Mouse (Mus musculus): ENCODE measurements around the gene Cct5. TPM values are rescaled to one million over a fixed set of nuclear protein-coding genes. Genes with fewer than 3 reads are reported as not detected.

Gene Cct5
- polyA plus RNA-seq, 1 experiment from 2014 or later, result 743 TPM

DNA sequence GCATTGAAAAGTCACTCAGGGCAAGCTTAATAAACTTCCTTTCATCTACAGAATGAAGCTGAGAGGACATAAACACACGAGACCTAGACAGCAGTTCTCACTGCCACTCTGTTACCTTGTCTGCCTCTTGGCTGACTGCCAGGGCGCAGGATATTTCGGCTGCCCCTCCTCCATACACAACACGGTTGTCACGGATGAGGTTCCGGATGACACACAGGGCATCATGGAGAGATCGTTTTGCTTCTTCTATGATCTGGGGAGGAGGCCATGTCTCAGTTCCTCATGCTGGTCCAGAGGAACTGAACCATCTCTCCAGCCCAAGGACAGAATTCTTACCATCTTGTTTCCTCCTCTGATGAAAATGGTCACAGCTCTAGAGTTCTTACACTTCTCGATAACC, 9.1 kb downstream of the Cct5 start:
- 95% methylated on average over 8 of the region's 8 CpGs for WGBS
- H3K4me2 ChIP-seq (ENCODE audit: low read depth, severe bottlenecking), result no peak overlapping the region
- H3K27me3 ChIP-seq (ENCODE audit: control insufficient read depth, insufficient read depth, low read length), result no peaks in the 10 kb centered on the region
- no peak for DNase-seq (ENCODE audit: low spot score)
- H3K9me3 ChIP-seq (ENCODE audit: control insufficient read depth, low read length), result no peaks in the 10 kb centered on the region
- no peaks in the 10 kb centered on the region for H3K4me1 ChIP-seq (ENCODE audit: control insufficient read depth, insufficient read depth, low read length)
- H3K27ac ChIP-seq (replicated peaks; ENCODE audit: low read depth, low read length), result no peak overlapping the region
- no peak overlapping the region for H3K9ac ChIP-seq (ENCODE audit: low read length)
- H3K4me3 ChIP-seq (ENCODE audit: low read depth, low read length), result no peak overlapping the region
- ATAC-seq (ENCODE audit: insufficient number of reproducible peaks, low FRiP score, low TSS enrichment, low read depth), result no peak
- peaks cover 40% of the 10 kb centered on the region for H3K36me3 ChIP-seq (ENCODE audit: control insufficient read depth, insufficient read depth, low read length)

DNA sequence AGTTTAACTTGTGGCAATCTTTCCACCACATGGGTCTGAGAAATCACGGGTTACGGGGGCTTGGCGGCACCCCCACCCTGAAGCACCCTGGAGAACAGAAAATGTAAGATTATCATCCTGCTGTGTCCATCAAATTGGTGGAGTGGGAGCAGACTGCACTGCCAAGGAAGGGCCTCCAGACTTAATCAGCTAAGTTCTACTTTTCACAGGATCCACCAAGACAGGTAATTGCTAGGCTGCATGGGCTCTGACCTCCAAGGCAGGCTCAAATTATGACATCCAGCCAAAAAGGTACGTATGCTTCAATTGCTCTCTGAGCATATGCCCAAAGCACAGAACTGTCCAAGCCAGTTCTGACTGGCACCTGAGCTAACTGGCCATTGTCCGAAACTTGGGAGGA, 11.4 kb downstream of the Cct5 start:
- Histone ChIP-seq H3K36me3 (ENCODE audit: control insufficient read depth, insufficient read depth, low read length) (peaks cover 35% of the 10 kb centered on the region), H3K4me2 (ENCODE audit: low read depth, severe bottlenecking) (no peak overlapping the region), H3K27ac (replicated peaks; ENCODE audit: low read depth, low read length) (no peak overlapping the region), H3K4me3 (ENCODE audit: low read depth, low read length) (no peak overlapping the region), H3K27me3 (ENCODE audit: control insufficient read depth, insufficient read depth, low read length) (no peaks in the 10 kb centered on the region), H3K4me1 (ENCODE audit: control insufficient read depth, insufficient read depth, low read length) (no peaks in the 10 kb centered on the region), H3K9ac (ENCODE audit: low read length) (no peak overlapping the region), H3K9me3 (ENCODE audit: control insufficient read depth, low read length) (no peaks in the 10 kb centered on the region)
- no peak for ATAC-seq (ENCODE audit: insufficient number of reproducible peaks, low FRiP score, low TSS enrichment, low read depth)
- WGBS, result 92% methylated on average over 5 of the region's 5 CpGs
- DNase-seq (ENCODE audit: low spot score), result no peak

DNA sequence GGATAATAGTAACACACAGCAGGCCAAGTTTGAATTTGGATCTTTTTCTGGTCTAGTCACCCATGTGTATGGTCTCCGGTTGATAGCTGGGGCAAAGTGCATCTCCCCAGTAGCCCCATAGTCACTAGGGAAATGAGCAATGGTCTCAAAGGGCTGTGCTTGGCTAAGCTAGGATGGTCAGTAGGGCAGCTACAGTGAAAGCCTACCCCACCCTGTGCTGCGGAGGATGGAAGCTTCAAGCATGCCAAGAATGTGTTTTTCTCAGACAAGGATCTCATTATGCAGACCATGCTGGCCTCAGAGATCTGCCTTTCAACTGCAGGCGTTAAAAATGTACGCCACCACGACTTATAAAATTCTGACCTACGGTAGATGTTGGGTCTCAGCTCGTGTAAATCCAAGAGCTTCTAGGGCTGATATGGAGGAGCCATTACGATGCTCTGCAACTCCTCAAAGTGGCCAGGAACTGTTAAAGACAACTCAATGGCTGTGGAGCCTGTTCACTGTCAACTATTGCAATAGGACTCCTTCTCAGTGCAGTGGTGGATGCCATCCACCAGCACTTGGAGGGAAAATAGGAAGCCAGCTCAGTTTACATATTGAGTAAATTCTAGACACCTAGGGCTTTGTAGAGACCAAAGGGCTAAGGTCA, 12.5 kb downstream of the Cct5 start:
- Histone ChIP-seq H3K4me2 (ENCODE audit: low read depth, severe bottlenecking) (no peak overlapping the region), H3K9me3 (ENCODE audit: control insufficient read depth, low read length) (no peaks in the 10 kb centered on the region), H3K36me3 (ENCODE audit: control insufficient read depth, insufficient read depth, low read length) (peaks cover 35% of the 10 kb centered on the region), H3K27me3 (ENCODE audit: control insufficient read depth, insufficient read depth, low read length) (no peaks in the 10 kb centered on the region), H3K27ac (replicated peaks; ENCODE audit: low read depth, low read length) (no peak overlapping the region), H3K4me3 (ENCODE audit: low read depth, low read length) (no peak overlapping the region), H3K4me1 (ENCODE audit: control insufficient read depth, insufficient read depth, low read length) (no peaks in the 10 kb centered on the region), H3K9ac (ENCODE audit: low read length) (no peak overlapping the region)
- ATAC-seq (ENCODE audit: insufficient number of reproducible peaks, low FRiP score, low TSS enrichment, low read depth) (no peak), DNase-seq (ENCODE audit: low spot score) (no peak)
- WGBS, result 79% methylated on average over 8 of the region's 8 CpGs

DNA sequence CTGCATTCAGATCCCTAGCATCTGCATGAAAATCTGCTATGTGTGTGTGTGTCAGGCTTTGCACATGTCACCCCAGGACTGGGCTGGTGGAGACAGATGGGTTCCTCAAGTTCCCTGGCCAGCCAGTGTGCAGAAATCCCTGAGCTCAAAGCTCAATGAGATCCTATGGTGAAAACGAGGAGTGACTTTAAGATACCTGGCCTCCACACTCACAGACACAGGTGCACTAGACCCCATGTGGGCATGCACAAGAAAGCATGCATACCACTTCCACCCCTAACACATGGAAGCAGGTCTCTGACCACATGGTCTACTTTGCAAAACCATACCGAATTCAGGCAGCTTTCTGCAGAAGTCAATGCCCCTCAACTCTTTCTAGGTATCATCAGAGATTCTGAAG, 13.8 kb downstream of the Cct5 start:
- DNase-seq (ENCODE audit: low spot score) (no peak), ATAC-seq (ENCODE audit: insufficient number of reproducible peaks, low FRiP score, low TSS enrichment, low read depth) (no peak)
- H3K4me3 ChIP-seq (ENCODE audit: low read depth, low read length), result no peak overlapping the region
- no peaks in the 10 kb centered on the region for H3K9me3 ChIP-seq (ENCODE audit: control insufficient read depth, low read length)
- no peak overlapping the region for H3K4me2 ChIP-seq (ENCODE audit: low read depth, severe bottlenecking)
- WGBS, result 77% methylated on average over 2 of the region's 2 CpGs
- no peaks in the 10 kb centered on the region for H3K27me3 ChIP-seq (ENCODE audit: control insufficient read depth, insufficient read depth, low read length)
- H3K9ac ChIP-seq (ENCODE audit: low read length), result no peak overlapping the region
- H3K36me3 ChIP-seq (ENCODE audit: control insufficient read depth, insufficient read depth, low read length), result peaks cover 23% of the 10 kb centered on the region
- H3K27ac ChIP-seq (replicated peaks; ENCODE audit: low read depth, low read length), result no peak overlapping the region
- no peaks in the 10 kb centered on the region for H3K4me1 ChIP-seq (ENCODE audit: control insufficient read depth, insufficient read depth, low read length)

DNA sequence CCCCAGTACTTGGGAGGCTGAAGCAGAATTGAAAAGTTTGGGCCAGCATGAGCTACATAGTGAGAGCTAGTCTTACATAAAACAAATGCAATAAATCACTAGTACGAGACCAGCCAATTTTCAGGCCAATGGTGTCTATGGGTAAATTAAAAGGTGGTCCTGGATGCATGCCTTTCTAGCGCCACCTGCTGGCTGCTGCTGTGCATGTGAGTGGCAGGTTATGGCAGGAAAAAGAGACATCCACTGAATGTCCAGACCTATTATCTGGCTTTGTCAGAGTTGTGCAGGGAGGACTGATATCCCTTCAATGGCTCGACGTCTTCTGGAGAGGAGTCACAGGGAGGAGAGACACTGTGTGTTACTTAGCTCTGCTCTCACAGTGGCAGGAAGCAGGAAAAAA, 15.1 kb downstream of the Cct5 start:
- peaks cover 11% of the 10 kb centered on the region for H3K36me3 ChIP-seq (ENCODE audit: control insufficient read depth, insufficient read depth, low read length)
- WGBS, result 13% methylated on average over 4 of the region's 4 CpGs
- H3K27me3 ChIP-seq (ENCODE audit: control insufficient read depth, insufficient read depth, low read length), result no peaks in the 10 kb centered on the region
- no peak overlapping the region for H3K9ac ChIP-seq (ENCODE audit: low read length)
- H3K9me3 ChIP-seq (ENCODE audit: control insufficient read depth, low read length), result no peaks in the 10 kb centered on the region
- DNase-seq (ENCODE audit: low spot score), result peak; percentile 92
- H3K4me1 ChIP-seq (ENCODE audit: control insufficient read depth, insufficient read depth, low read length), result no peaks in the 10 kb centered on the region
- ATAC-seq (ENCODE audit: insufficient number of reproducible peaks, low FRiP score, low TSS enrichment, low read depth), result no peak
- no peak overlapping the region for H3K27ac ChIP-seq (replicated peaks; ENCODE audit: low read depth, low read length)
- H3K4me2 ChIP-seq (ENCODE audit: low read depth, severe bottlenecking), result no peak overlapping the region
- no peak overlapping the region for H3K4me3 ChIP-seq (ENCODE audit: low read depth, low read length)

- Histone ChIP-seq H3K27me3 (ENCODE audit: control insufficient read depth, insufficient read depth, low read length) (no peaks in the 10 kb centered on the region), H3K4me2 (ENCODE audit: low read depth, severe bottlenecking) (no peak overlapping the region), H3K36me3 (ENCODE audit: control insufficient read depth, insufficient read depth, low read length) (peaks cover 11% of the 10 kb centered on the region), H3K4me3 (ENCODE audit: low read depth, low read length) (no peak overlapping the region), H3K27ac (replicated peaks; ENCODE audit: low read depth, low read length) (no peak overlapping the region), H3K9me3 (ENCODE audit: control insufficient read depth, low read length) (no peaks in the 10 kb centered on the region), H3K4me1 (ENCODE audit: control insufficient read depth, insufficient read depth, low read length) (no peaks in the 10 kb centered on the region), H3K9ac (ENCODE audit: low read length) (no peak overlapping the region)
- ATAC-seq (ENCODE audit: insufficient number of reproducible peaks, low FRiP score, low TSS enrichment, low read depth) (no peak), DNase-seq (ENCODE audit: low spot score) (no peak)
- WGBS, result 88% methylated on average over 5 of the region's 5 CpGs
These were observed 15.5 kb downstream of the Cct5 start for GRCm38 (mm10) chr15:31586088-31586487.

DNA sequence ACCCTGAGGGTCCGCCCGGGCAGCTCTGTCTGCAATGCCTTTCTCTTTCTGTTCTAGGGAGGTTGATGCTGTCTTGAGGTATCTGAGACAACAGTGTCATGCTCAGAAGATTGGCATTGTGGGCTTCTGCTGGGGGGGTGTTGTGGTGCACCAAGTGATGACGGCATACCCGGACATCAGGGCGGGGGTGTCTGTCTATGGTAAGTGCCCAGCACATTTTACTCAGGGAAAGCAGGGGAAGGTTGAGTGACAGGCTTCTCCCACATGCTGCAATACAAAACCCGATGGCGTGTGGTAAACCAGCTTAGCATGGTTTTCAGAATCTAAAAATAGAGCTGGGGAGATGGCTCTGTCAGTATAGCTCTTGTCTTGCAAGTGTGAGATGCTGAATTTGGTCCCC, 16.4 kb downstream of the Cct5 start:
- Histone ChIP-seq H3K4me1 (ENCODE audit: control insufficient read depth, insufficient read depth, low read length) (no peaks in the 10 kb centered on the region), H3K9ac (ENCODE audit: low read length) (no peak overlapping the region), H3K27ac (replicated peaks; ENCODE audit: low read depth, low read length) (no peak overlapping the region), H3K4me2 (ENCODE audit: low read depth, severe bottlenecking) (no peak overlapping the region), H3K36me3 (ENCODE audit: control insufficient read depth, insufficient read depth, low read length) (peaks cover 7% of the 10 kb centered on the region), H3K4me3 (ENCODE audit: low read depth, low read length) (no peak overlapping the region), H3K9me3 (ENCODE audit: control insufficient read depth, low read length) (no peaks in the 10 kb centered on the region), H3K27me3 (ENCODE audit: control insufficient read depth, insufficient read depth, low read length) (no peaks in the 10 kb centered on the region)
- ATAC-seq (ENCODE audit: insufficient number of reproducible peaks, low FRiP score, low TSS enrichment, low read depth) (no peak), DNase-seq (ENCODE audit: low spot score) (no peak)
- WGBS, result 88% methylated on average over 7 of the region's 7 CpGs

DNA sequence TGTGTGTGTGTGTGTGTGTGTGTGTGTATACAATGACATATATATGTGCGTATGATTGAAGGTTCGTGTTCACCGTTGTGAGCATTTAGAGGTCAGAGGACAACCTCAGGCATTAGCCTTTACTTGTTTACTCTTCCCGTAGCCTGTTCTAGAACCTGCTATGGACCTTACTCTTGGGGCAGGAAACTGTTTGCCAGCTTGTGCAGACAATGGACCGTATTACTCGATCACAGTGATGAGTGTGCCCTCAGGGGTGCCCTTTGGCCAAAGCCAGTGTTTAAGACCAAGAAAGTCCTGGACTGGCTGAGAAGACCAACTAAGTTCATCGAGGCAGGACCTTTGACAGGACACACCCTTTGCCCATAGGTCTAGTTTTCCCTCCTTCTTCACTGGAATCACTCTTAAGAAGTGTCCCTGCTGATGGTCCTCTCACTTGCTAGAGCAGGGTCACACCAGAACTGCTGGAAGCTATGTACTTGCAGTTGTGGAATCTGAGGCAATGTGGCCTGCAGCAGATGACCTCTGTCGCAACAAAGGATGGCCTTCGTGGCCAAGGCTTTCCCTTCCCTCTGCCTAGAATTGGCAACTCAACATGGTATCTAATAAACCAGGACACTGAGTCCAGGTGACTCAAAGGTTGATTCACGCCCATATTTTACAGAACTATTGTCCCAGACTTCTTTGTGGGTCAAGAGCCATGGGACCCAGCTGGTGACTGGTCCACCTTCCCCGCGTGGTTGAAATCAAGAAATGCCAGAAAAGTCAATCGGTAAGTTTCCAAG, 18.1 kb downstream of the Cct5 start:
- H3K4me2 ChIP-seq (ENCODE audit: low read depth, severe bottlenecking), result no peak overlapping the region

More for the DNA sequence above, 18.1 kb downstream of the Cct5 start:
- Histone ChIP-seq H3K4me1 (ENCODE audit: control insufficient read depth, insufficient read depth, low read length) (no peaks in the 10 kb centered on the region), H3K27me3 (ENCODE audit: control insufficient read depth, insufficient read depth, low read length) (no peaks in the 10 kb centered on the region), H3K36me3 (ENCODE audit: control insufficient read depth, insufficient read depth, low read length) (no peaks in the 10 kb centered on the region), H3K9ac (ENCODE audit: low read length) (no peak overlapping the region), H3K4me3 (ENCODE audit: low read depth, low read length) (no peak overlapping the region), H3K9me3 (ENCODE audit: control insufficient read depth, low read length) (no peaks in the 10 kb centered on the region), H3K27ac (replicated peaks; ENCODE audit: low read depth, low read length) (no peak overlapping the region)
- no peak for DNase-seq (ENCODE audit: low spot score)
- WGBS, result 89% methylated on average over 13 of the region's 13 CpGs
- ATAC-seq (ENCODE audit: insufficient number of reproducible peaks, low FRiP score, low TSS enrichment, low read depth), result no peak

Data from limb, embryonic 11.5 days (tissue).